Mouse (Mus musculus): ENCODE results near the gene Vmn2r108. TPM values are rescaled to one million over a fixed set of nuclear protein-coding genes. Genes with fewer than 3 reads are reported as not detected.
"Not testable (repeated sequence)": the region's sequence is repeated elsewhere in the genome, so short reads cannot be mapped to it uniquely, and the experiment has no call there.

The Vmn2r108 gene
- not detected in 2 replicates for polyA plus RNA-seq (2014; fragmentation: Nextera tagmentation; extraction: Ambion mirVana)

- Histone ChIP-seq H3K4me1 (ENCODE audit: control insufficient read depth in 2 of 2, insufficient read depth in 2 of 2, low read length in 2 of 2) (no peaks in the 10 kb centered on the region), H3K27me3 (ENCODE audit: control insufficient read depth, insufficient read depth, low read length) (no peaks in the 10 kb centered on the region), H3K9ac (ENCODE audit: low read length) (no peak within 1 kb of the TSS), H3K4me3 (ENCODE audit: control insufficient read depth in 1 of 2, insufficient read depth in 1 of 2, low read depth in 1 of 2, low read length in 2 of 2) (no peak within 1 kb of the TSS), H3K9me3 (ENCODE audit: control insufficient read depth, low read length) (no peaks in the 10 kb centered on the region), H3K27ac (replicated peaks in 1 of 2; ENCODE audit: control insufficient read depth in 1 of 2, insufficient read depth in 1 of 2, low read depth in 2 of 2, low read length in 2 of 2) (no peak within 1 kb of the TSS), H3K4me2 (ENCODE audit: low read length) (no peak within 1 kb of the TSS), H3K36me3 (ENCODE audit: control insufficient read depth, insufficient read depth, low read length) (no peaks in the 10 kb centered on the region)
- ATAC-seq (ENCODE audit: insufficient number of reproducible peaks, insufficient read depth, low FRiP score, low read depth), result no peak
These were observed at the start of gene Vmn2r108 for GRCm38 (mm10) chr17:20481231-20481630. Gene Vmn2r108 (minus strand): TSS chr17:20481331.

GRCm38 (mm10) chr17:20508247-20508646 is 27.1 kb upstream of the Vmn2r108 start:
- H3K4me1 ChIP-seq (ENCODE audit: control insufficient read depth in 2 of 2, insufficient read depth in 2 of 2, low read length in 2 of 2); H3K36me3 ChIP-seq (ENCODE audit: control insufficient read depth, insufficient read depth, low read length); H3K27ac ChIP-seq (replicated peaks in 1 of 2; ENCODE audit: control insufficient read depth in 1 of 2, insufficient read depth in 1 of 2, low read depth in 2 of 2, low read length in 2 of 2); H3K9ac ChIP-seq (ENCODE audit: low read length); ATAC-seq (ENCODE audit: insufficient number of reproducible peaks, insufficient read depth, low FRiP score, low read depth); H3K4me2 ChIP-seq (ENCODE audit: low read length); H3K27me3 ChIP-seq (ENCODE audit: control insufficient read depth, insufficient read depth, low read length); H3K4me3 ChIP-seq (ENCODE audit: control insufficient read depth in 1 of 2, insufficient read depth in 1 of 2, low read depth in 1 of 2, low read length in 2 of 2); H3K9me3 ChIP-seq (ENCODE audit: control insufficient read depth, low read length): not testable (repeated sequence)

GRCm38 (mm10) chr17:20497858-20498257 is 16.7 kb upstream of the Vmn2r108 start, which contains the start of gene Vmn1r225:
Gene Vmn1r225 (plus strand): TSS chr17:20498158.
- H3K27me3 ChIP-seq (ENCODE audit: control insufficient read depth, insufficient read depth, low read length), result no peaks in the 10 kb centered on the region
- H3K36me3 ChIP-seq (ENCODE audit: control insufficient read depth, insufficient read depth, low read length), result no peaks in the 10 kb centered on the region
- H3K4me3 ChIP-seq (ENCODE audit: control insufficient read depth in 1 of 2, insufficient read depth in 1 of 2, low read depth in 1 of 2, low read length in 2 of 2), result no peak within 1 kb of the TSS
- H3K9me3 ChIP-seq (ENCODE audit: control insufficient read depth, low read length), result peaks cover 12% of the 10 kb centered on the region
- no peak for ATAC-seq (ENCODE audit: insufficient number of reproducible peaks, insufficient read depth, low FRiP score, low read depth)
- no peak within 1 kb of the TSS for H3K9ac ChIP-seq (ENCODE audit: low read length)
- H3K4me1 ChIP-seq (ENCODE audit: control insufficient read depth in 2 of 2, insufficient read depth in 2 of 2, low read length in 2 of 2), result no peaks in the 10 kb centered on the region
- H3K4me2 ChIP-seq (ENCODE audit: low read length), result no peak within 1 kb of the TSS
- no peak within 1 kb of the TSS for H3K27ac ChIP-seq (replicated peaks in 1 of 2; ENCODE audit: control insufficient read depth in 1 of 2, insufficient read depth in 1 of 2, low read depth in 2 of 2, low read length in 2 of 2)

- Histone ChIP-seq H3K9me3 (ENCODE audit: control insufficient read depth, low read length) (0 out of 2 replicates have a peak, but pooled peaks cover 2% of the 10 kb centered on the region), H3K9ac (ENCODE audit: low read length) (no peak overlapping the region), H3K36me3 (ENCODE audit: control insufficient read depth, insufficient read depth, low read length) (no peaks in the 10 kb centered on the region), H3K4me2 (ENCODE audit: low read length) (no peak overlapping the region), H3K4me1 (ENCODE audit: control insufficient read depth in 2 of 2, insufficient read depth in 2 of 2, low read length in 2 of 2) (no peaks in the 10 kb centered on the region), H3K27ac (replicated peaks in 1 of 2; ENCODE audit: control insufficient read depth in 1 of 2, insufficient read depth in 1 of 2, low read depth in 2 of 2, low read length in 2 of 2) (no peak overlapping the region), H3K27me3 (ENCODE audit: control insufficient read depth, insufficient read depth, low read length) (no peaks in the 10 kb centered on the region), H3K4me3 (ENCODE audit: control insufficient read depth in 1 of 2, insufficient read depth in 1 of 2, low read depth in 1 of 2, low read length in 2 of 2) (no peak overlapping the region)
- ATAC-seq (ENCODE audit: insufficient number of reproducible peaks, insufficient read depth, low FRiP score, low read depth), result no peak
- 58% methylated on average over 3 of the region's 3 CpGs for WGBS
These were observed 7.8 kb downstream of the Vmn2r108 start for GRCm38 (mm10) chr17:20473311-20473710.

GRCm38 (mm10) chr17:20439263-20439662 is 41.9 kb downstream of the Vmn2r108 start:
- ATAC-seq (ENCODE audit: insufficient number of reproducible peaks, insufficient read depth, low FRiP score, low read depth), result no peak
- Histone ChIP-seq H3K4me1 (ENCODE audit: control insufficient read depth in 2 of 2, insufficient read depth in 2 of 2, low read length in 2 of 2) (no peaks in the 10 kb centered on the region), H3K4me2 (ENCODE audit: low read length) (no peak overlapping the region), H3K9ac (ENCODE audit: low read length) (no peak overlapping the region), H3K9me3 (ENCODE audit: control insufficient read depth, low read length) (peaks cover 13% of the 10 kb centered on the region), H3K4me3 (ENCODE audit: control insufficient read depth in 1 of 2, insufficient read depth in 1 of 2, low read depth in 1 of 2, low read length in 2 of 2) (no peak overlapping the region), H3K27ac (replicated peaks in 1 of 2; ENCODE audit: control insufficient read depth in 1 of 2, insufficient read depth in 1 of 2, low read depth in 2 of 2, low read length in 2 of 2) (no peak overlapping the region), H3K36me3 (ENCODE audit: control insufficient read depth, insufficient read depth, low read length) (no peaks in the 10 kb centered on the region), H3K27me3 (ENCODE audit: control insufficient read depth, insufficient read depth, low read length) (no peaks in the 10 kb centered on the region)

GRCm38 (mm10) chr17:20413846-20414245 is 67.3 kb downstream of the Vmn2r108 start, which contains the start of gene Vmn1r224:
Gene Vmn1r224 (plus strand): TSS chr17:20414146.
- Histone ChIP-seq H3K36me3 (ENCODE audit: control insufficient read depth, insufficient read depth, low read length) (no peaks in the 10 kb centered on the region), H3K9ac (ENCODE audit: low read length) (no peak within 1 kb of the TSS), H3K4me3 (ENCODE audit: control insufficient read depth in 1 of 2, insufficient read depth in 1 of 2, low read depth in 1 of 2, low read length in 2 of 2) (no peak within 1 kb of the TSS), H3K9me3 (ENCODE audit: control insufficient read depth, low read length) (peaks cover 14% of the 10 kb centered on the region; the same call in 1 of the 2 replicates), H3K27me3 (ENCODE audit: control insufficient read depth, insufficient read depth, low read length) (no peaks in the 10 kb centered on the region), H3K4me2 (ENCODE audit: low read length) (no peak within 1 kb of the TSS), H3K4me1 (ENCODE audit: control insufficient read depth in 2 of 2, insufficient read depth in 2 of 2, low read length in 2 of 2) (no peaks in the 10 kb centered on the region), H3K27ac (replicated peaks in 1 of 2; ENCODE audit: control insufficient read depth in 1 of 2, insufficient read depth in 1 of 2, low read depth in 2 of 2, low read length in 2 of 2) (no peak within 1 kb of the TSS)
- ATAC-seq (ENCODE audit: insufficient number of reproducible peaks, insufficient read depth, low FRiP score, low read depth), result no peak
- 16% methylated on average over 1 of the region's 1 CpGs for WGBS

Other genes starting within 250 kb of the Vmn2r108 start
- gene Vmn2r105, start 246.3 kb downstream of the Vmn2r108 start, polyA plus RNA-seq (2014; fragmentation: Nextera tagmentation; extraction: Ambion mirVana), result not detected in 2 replicates
- not detected in 2 replicates for gene Vmn2r106, start 195.8 kb downstream of the Vmn2r108 start, polyA plus RNA-seq (2014; fragmentation: Nextera tagmentation; extraction: Ambion mirVana)
- gene Vmn2r107, start 136.1 kb downstream of the Vmn2r108 start, polyA plus RNA-seq (2014; fragmentation: Nextera tagmentation; extraction: Ambion mirVana), result not detected in 2 replicates
- not detected in 2 replicates for gene Vmn1r224, start 67.2 kb downstream of the Vmn2r108 start, polyA plus RNA-seq (2014; fragmentation: Nextera tagmentation; extraction: Ambion mirVana)
- gene Vmn1r225, start 16.8 kb upstream of the Vmn2r108 start, polyA plus RNA-seq (2014; fragmentation: Nextera tagmentation; extraction: Ambion mirVana), result not detected in 2 replicates
- gene Vmn2r109, start 83.4 kb upstream of the Vmn2r108 start, polyA plus RNA-seq (2014; fragmentation: Nextera tagmentation; extraction: Ambion mirVana), result not detected in 2 replicates
- not detected in 2 replicates for gene Vmn2r110, start 115.1 kb upstream of the Vmn2r108 start, polyA plus RNA-seq (2014; fragmentation: Nextera tagmentation; extraction: Ambion mirVana)
- gene Fpr-rs3, start 143.5 kb upstream of the Vmn2r108 start, polyA plus RNA-seq (2014; fragmentation: Nextera tagmentation; extraction: Ambion mirVana), result not detected in 2 replicates
- not detected in 2 replicates for gene Vmn1r226, start 201.5 kb upstream of the Vmn2r108 start, polyA plus RNA-seq (2014; fragmentation: Nextera tagmentation; extraction: Ambion mirVana)
- not detected in 2 replicates for gene Vmn1r227, start 248.5 kb upstream of the Vmn2r108 start, polyA plus RNA-seq (2014; fragmentation: Nextera tagmentation; extraction: Ambion mirVana)

All from heart, embryonic 14.5 days (tissue).